Mouse (Mus musculus) MEL (cell line): ENCODE measurements at regions not wholly inside any gene's neighbourhood (a gene's known extent, or its start where the extent isn't known, plus 50 kb on each side); places are given as distances from the start of the nearest gene placed in this dataset.

Source experiments
- CHD2 ChIP-seq: IDR thresholded peaks from 2 replicates; pipeline ENCODE4 v1.6.1; 2011; ENCODE audit warnings: low read length, improper control_type of control experiment
- CTCF ChIP-seq, 3 experiments: IDR thresholded peaks in 2 of 3; conservative IDR thresholded peaks in 1 of 3; 2 replicates each; pipeline ENCODE4 v1.5.1; 2011 to 2012; ENCODE audit warnings: low read length in 3 of 3, low read depth in 2 of 3, mild to moderate bottlenecking in 2 of 3, improper control_type of control experiment in 1 of 3, inconsistent platforms in 1 of 3, mixed read lengths in 1 of 3, moderate library complexity in 1 of 3; ENCODE audit not compliant: control insufficient read depth in 1 of 3, insufficient read depth in 1 of 3, poor library complexity in 1 of 3, severe bottlenecking in 1 of 3
- MAFK ChIP-seq: IDR thresholded peaks from 2 replicates; pipeline ENCODE4 v1.6.1; 2011; ENCODE audit warnings: low read depth, mild to moderate bottlenecking, low read length, improper control_type of control experiment, borderline replicate concordance
- MAX ChIP-seq: IDR thresholded peaks from 2 replicates; pipeline ENCODE4 v1.6.1; 2011; ENCODE audit warnings: low read length, improper control_type of control experiment
- MYC ChIP-seq: IDR thresholded peaks from 2 replicates; pipeline ENCODE4 v1.6.1; 2011; ENCODE audit warnings: low read depth, mild to moderate bottlenecking, low read length, improper control_type of control experiment, moderate library complexity
- NRF1 ChIP-seq: IDR thresholded peaks from 2 replicates; pipeline ENCODE4 v1.6.1; 2014; ENCODE audit warnings: low read depth, mild to moderate bottlenecking, inconsistent platforms, low read length, improper control_type of control experiment, moderate library complexity; ENCODE audit not compliant: poor library complexity, insufficient read depth, severe bottlenecking
- POLR2A ChIP-seq, 2 experiments: IDR thresholded peaks; 2 replicates each; pipeline ENCODE4 v1.6.1; 2011 to 2012; ENCODE audit warnings: low read length in 2 of 2, mild to moderate bottlenecking in 2 of 2, control low read depth in 1 of 2, improper control_type of control experiment in 1 of 2, low read depth in 1 of 2, moderate library complexity in 1 of 2; ENCODE audit not compliant: control insufficient read depth in 1 of 2, insufficient read depth in 1 of 2, poor library complexity in 1 of 2
- RCOR1 ChIP-seq: IDR thresholded peaks from 2 replicates; pipeline ENCODE4 v1.6.1; 2012; ENCODE audit warnings: low read depth, mild to moderate bottlenecking, inconsistent platforms, low read length, improper control_type of control experiment
- TAL1 ChIP-seq: IDR thresholded peaks from 2 replicates; pipeline ENCODE4 v1.6.1; 2012; ENCODE audit warnings: mild to moderate bottlenecking, inconsistent platforms, low read length, moderate library complexity, mixed read lengths
- TBP ChIP-seq: IDR thresholded peaks from 2 replicates; pipeline ENCODE4 v1.8.0; 2011; ENCODE audit warnings: low read depth, low read length, improper control_type of control experiment

DNA sequence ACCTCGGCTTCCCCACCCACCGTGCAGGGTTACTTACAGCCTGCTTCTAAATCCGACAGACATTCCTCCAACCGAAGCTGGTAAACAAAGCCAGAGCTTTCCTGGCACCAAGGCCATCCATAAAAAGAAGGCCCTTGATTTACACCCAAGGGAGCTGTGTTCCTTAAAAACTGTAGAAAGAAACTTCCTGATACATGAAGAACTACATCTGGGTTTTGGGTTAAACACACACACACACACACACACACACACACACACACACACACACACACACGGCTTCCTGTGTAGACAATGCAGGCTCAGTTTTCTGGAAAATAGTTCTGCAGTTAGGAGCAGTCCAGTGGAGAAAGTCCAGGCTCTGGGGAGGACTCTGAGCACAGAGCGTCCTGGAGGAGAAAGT, 157.2 kb upstream of the Tle3 start:
- TF ChIP-seq MAX (no peak), TAL1 (no peak), POLR2A (IDR thresholded peaks at IDR 0.05; ENCODE audit: control insufficient read depth in 1 of 2, insufficient read depth in 1 of 2, low read depth in 1 of 2, low read length in 2 of 2, poor library complexity in 1 of 2) (no peak), MAFK (no peak), NRF1 (no peak), MYC (no peak), CHD2 (no peak), CTCF (IDR thresholded peaks at IDR 0.05 in 2 of 3, conservative IDR thresholded peaks at IDR 0.05 in 1 of 3; ENCODE audit: control insufficient read depth in 1 of 3, insufficient read depth in 1 of 3, low read depth in 2 of 3, low read length in 3 of 3, poor library complexity in 1 of 3, severe bottlenecking in 1 of 3) (no peak), RCOR1 (no peak), TBP (no peak)
